Mouse (Mus musculus): Measurements from ENCODE around the gene Ankub1. TPM values are rescaled to one million over a fixed set of nuclear protein-coding genes. Genes with fewer than 3 reads are reported as not detected.

Ankub1 gene
- polyA plus RNA-seq, 2 experiments: 0.01 TPM; not detected in 1

GRCm38 (mm10) chr3:57677786-57678185 is 14.8 kb downstream of the Ankub1 start:
- DNase-seq (ENCODE audit: low read depth in 3 of 3, low spot score in 3 of 3): no peak
- Histone ChIP-seq H3K4me3 (ENCODE audit: insufficient read depth in 1 of 2, low read depth in 2 of 2, low read length in 2 of 2) (no peak overlapping the region), H3K4me1 (replicated peaks; ENCODE audit: control insufficient read depth in 2 of 2, insufficient read depth in 2 of 2, low read length in 1 of 2) (0 out of 4 replicates have a peak, but pooled peaks cover 0 to 2% of the 10 kb centered on the region in 2 experiments), H3K27ac (no peak overlapping the region), H3K27me3 (ENCODE audit: control insufficient read depth, insufficient read depth, low read length) (no peaks in the 10 kb centered on the region), H3K9ac (replicated peaks) (no peak overlapping the region), H3K36me3 (replicated peaks; ENCODE audit: control insufficient read depth, insufficient read depth, low read depth) (no peaks in the 10 kb centered on the region), H3K4me2 (ENCODE audit: low read depth) (no peak overlapping the region), H3K9me3 (ENCODE audit: control insufficient read depth, low read length) (no peaks in the 10 kb centered on the region)
- no peak for ATAC-seq (ENCODE audit: insufficient read depth)
- TF ChIP-seq CTCF (IDR thresholded peaks at IDR 0.05; ENCODE audit: low read depth): no peak
- no peak for TF ChIP-seq EP300 (IDR thresholded peaks at IDR 0.05; ENCODE audit: low read depth)

GRCm38 (mm10) chr3:57674075-57674474 is 18.5 kb downstream of the Ankub1 start:
- no peak overlapping the region for H3K4me3 ChIP-seq (ENCODE audit: insufficient read depth in 1 of 2, low read depth in 2 of 2, low read length in 2 of 2)
- H3K9me3 ChIP-seq (ENCODE audit: control insufficient read depth, low read length): no peaks in the 10 kb centered on the region
- ATAC-seq (ENCODE audit: insufficient read depth): no peak
- H3K27ac ChIP-seq: no peak overlapping the region
- H3K9ac ChIP-seq (replicated peaks): no peak overlapping the region
- 0 out of 4 replicates have a peak, but pooled peaks cover 0 to 2% of the 10 kb centered on the region in 2 experiments for H3K4me1 ChIP-seq (replicated peaks; ENCODE audit: control insufficient read depth in 2 of 2, insufficient read depth in 2 of 2, low read length in 1 of 2)
- H3K4me2 ChIP-seq (ENCODE audit: low read depth): no peak overlapping the region
- H3K27me3 ChIP-seq (ENCODE audit: control insufficient read depth, insufficient read depth, low read length): no peaks in the 10 kb centered on the region
- 53% methylated on average over 2 of the region's 2 CpGs for WGBS (ENCODE audit: insufficient replicate concordance)
- H3K36me3 ChIP-seq (replicated peaks; ENCODE audit: control insufficient read depth, insufficient read depth, low read depth): no peaks in the 10 kb centered on the region
- DNase-seq (ENCODE audit: low read depth in 3 of 3, low spot score in 3 of 3): no peak
- TF ChIP-seq EP300 (IDR thresholded peaks at IDR 0.05; ENCODE audit: low read depth): no peak
- no peak for TF ChIP-seq CTCF (IDR thresholded peaks at IDR 0.05; ENCODE audit: low read depth)

- Histone ChIP-seq H3K9me3 (ENCODE audit: control insufficient read depth, low read length) (no peaks in the 10 kb centered on the region), H3K9ac (replicated peaks) (no peak overlapping the region), H3K36me3 (replicated peaks; ENCODE audit: control insufficient read depth, insufficient read depth, low read depth) (no peaks in the 10 kb centered on the region), H3K27ac (no peak overlapping the region), H3K4me3 (ENCODE audit: insufficient read depth in 1 of 2, low read depth in 2 of 2, low read length in 2 of 2) (no peak overlapping the region), H3K27me3 (ENCODE audit: control insufficient read depth, insufficient read depth, low read length) (no peaks in the 10 kb centered on the region), H3K4me2 (ENCODE audit: low read depth) (no peak overlapping the region), H3K4me1 (replicated peaks; ENCODE audit: control insufficient read depth in 2 of 2, insufficient read depth in 2 of 2, low read length in 1 of 2) (0 out of 4 replicates have a peak, but pooled peaks cover 0 to 2% of the 10 kb centered on the region in 2 experiments)
- TF ChIP-seq CTCF (IDR thresholded peaks at IDR 0.05; ENCODE audit: low read depth): no peak
- TF ChIP-seq EP300 (IDR thresholded peaks at IDR 0.05; ENCODE audit: low read depth): no peak
- ATAC-seq (ENCODE audit: insufficient read depth) (no peak), DNase-seq (ENCODE audit: low read depth in 3 of 3, low spot score in 3 of 3) (no peak)
- WGBS (ENCODE audit: insufficient replicate concordance): 37% methylated on average over 4 of the region's 4 CpGs
Observed at GRCm38 (mm10) chr3:57673586-57673985, 19.0 kb downstream of the Ankub1 start.

GRCm38 (mm10) chr3:57667054-57667723 is 25.4 kb downstream of the Ankub1 start:
- DNase-seq (ENCODE audit: low read depth in 3 of 3, low spot score in 3 of 3) (peak; percentile 39 to 47 (median 41)), ATAC-seq (ENCODE audit: insufficient read depth) (no peak)
- Histone ChIP-seq H3K27me3 (ENCODE audit: control insufficient read depth, insufficient read depth, low read length) (no peaks in the 10 kb centered on the region), H3K9me3 (ENCODE audit: control insufficient read depth, low read length) (no peaks in the 10 kb centered on the region), H3K4me1 (replicated peaks; ENCODE audit: control insufficient read depth in 2 of 2, insufficient read depth in 2 of 2, low read length in 1 of 2) (no peaks in the 10 kb centered on the region), H3K9ac (replicated peaks) (no peak overlapping the region), H3K27ac (no peak overlapping the region), H3K36me3 (replicated peaks; ENCODE audit: control insufficient read depth, insufficient read depth, low read depth) (no peaks in the 10 kb centered on the region), H3K4me2 (ENCODE audit: low read depth) (peak overlapping the region; percentile 25; the same call in 1 of the 2 replicates), H3K4me3 (ENCODE audit: insufficient read depth in 1 of 2, low read depth in 2 of 2, low read length in 2 of 2) (no peak overlapping the region)
- WGBS (ENCODE audit: insufficient replicate concordance): 29% methylated on average over 14 of the region's 14 CpGs
- no peak for TF ChIP-seq EP300 (IDR thresholded peaks at IDR 0.05; ENCODE audit: low read depth)
- peak; percentile 66 for TF ChIP-seq CTCF (IDR thresholded peaks at IDR 0.05; ENCODE audit: low read depth)

GRCm38 (mm10) chr3:57665880-57666279 is 26.7 kb downstream of the Ankub1 start:
- H3K27ac ChIP-seq: no peak overlapping the region
- no peaks in the 10 kb centered on the region for H3K9me3 ChIP-seq (ENCODE audit: control insufficient read depth, low read length)
- ATAC-seq (ENCODE audit: insufficient read depth) (no peak), DNase-seq (ENCODE audit: low read depth in 3 of 3, low spot score in 3 of 3) (no peak)
- H3K4me1 ChIP-seq (replicated peaks; ENCODE audit: control insufficient read depth in 2 of 2, insufficient read depth in 2 of 2, low read length in 1 of 2): no peaks in the 10 kb centered on the region
- 70% methylated on average over 5 of the region's 5 CpGs for WGBS (ENCODE audit: insufficient replicate concordance)
- no peaks in the 10 kb centered on the region for H3K27me3 ChIP-seq (ENCODE audit: control insufficient read depth, insufficient read depth, low read length)
- H3K4me3 ChIP-seq (ENCODE audit: insufficient read depth in 1 of 2, low read depth in 2 of 2, low read length in 2 of 2): no peak overlapping the region
- H3K9ac ChIP-seq (replicated peaks): no peak overlapping the region
- no peaks in the 10 kb centered on the region for H3K36me3 ChIP-seq (replicated peaks; ENCODE audit: control insufficient read depth, insufficient read depth, low read depth)
- H3K4me2 ChIP-seq (ENCODE audit: low read depth): no peak overlapping the region
- no peak for TF ChIP-seq CTCF (IDR thresholded peaks at IDR 0.05; ENCODE audit: low read depth)
- TF ChIP-seq EP300 (IDR thresholded peaks at IDR 0.05; ENCODE audit: low read depth): no peak
